Mouse (Mus musculus) heart, embryonic 10.5 days (tissue): ENCODE measurements around the gene Atp1b1. TPM values are rescaled to one million over a fixed set of nuclear protein-coding genes. Genes with fewer than 3 reads are reported as not detected.
A peak's percentile ranks its signal among the peaks of the same experiment; 100 is the strongest.

ENCODE experiments used
- DNase-seq: peaks from one replicate; pipeline ENCODE4 v3.0.0-alpha.2; 2017; ENCODE audit warnings: low spot score
- H3K27ac ChIP-seq: fragments of 300-500 bp; sonication (generic); 2 replicates; pipeline ENCODE4 v1.5.1; 2016; ENCODE audit warnings: mild to moderate bottlenecking
- H3K27me3 ChIP-seq: fragments of 300-500 bp; sonication (generic); 2 replicates; pipeline ENCODE4 v1.6.1; 2016; ENCODE audit warnings: mild to moderate bottlenecking; ENCODE audit not compliant: poor library complexity, insufficient read depth, severe bottlenecking
- H3K36me3 ChIP-seq: fragments of 300-500 bp; sonication (generic); 2 replicates; pipeline ENCODE4 v1.6.1; 2016; ENCODE audit warnings: mild to moderate bottlenecking, moderate library complexity
- H3K4me1 ChIP-seq: fragments of 300-500 bp; sonication (generic); 2 replicates; pipeline ENCODE4 v1.6.1; 2016; ENCODE audit warnings: mild to moderate bottlenecking
- H3K4me3 ChIP-seq: fragments of 300-500 bp; sonication (generic); 2 replicates; pipeline ENCODE4 v1.5.1; 2016; ENCODE audit warnings: mild to moderate bottlenecking, moderate library complexity
- H3K9me3 ChIP-seq: fragments of 300-500 bp; sonication (generic); 2 replicates; pipeline ENCODE4 v1.6.1; 2016; ENCODE audit warnings: mild to moderate bottlenecking, moderate library complexity
- WGBS: fragments of 180-500 bp; shearing (Covaris S2); methylation state at CpG from one replicate; pipeline ENCODE4 v1.1.7; 2016; 5-methylcytosine and 5-hydroxymethylcytosine counted together
- polyA plus RNA-seq: library from polyadenylated mRNA; unstranded; fragments of >200 nt; fragmentation: Nextera tagmentation; extraction: Ambion mirVana; gene quantifications from 2 replicates; pipeline ENCODE4 v1.2.1, GENCODE M21; 2016

Gene Atp1b1
- polyA plus RNA-seq, result 181 and 298 TPM in 2 replicates

- H3K4me3 ChIP-seq, result peak within 1 kb of the TSS; percentile 83
- no peaks in the 10 kb centered on the region for H3K9me3 ChIP-seq
- peak; percentile 91 for DNase-seq
- under 1% methylated on average over 35 of the region's 35 CpGs for WGBS
- H3K4me1 ChIP-seq, result peaks cover 53% of the 10 kb centered on the region
- peaks cover 40% of the 10 kb centered on the region for H3K27me3 ChIP-seq
- peaks cover 7% of the 10 kb centered on the region for H3K36me3 ChIP-seq
- peak within 1 kb of the TSS; percentile 94 for H3K27ac ChIP-seq
Observed at GRCm38 (mm10) chr1:164458245-164458613, at the start of gene Atp1b1. TSS of gene Atp1b1 (minus strand) at chr1:164458355.

GRCm38 (mm10) chr1:164505096-164505495 is 46.9 kb upstream of the Atp1b1 start:
- H3K4me3 ChIP-seq, result no peak overlapping the region
- H3K9me3 ChIP-seq, result no peaks in the 10 kb centered on the region
- H3K36me3 ChIP-seq, result no peaks in the 10 kb centered on the region
- WGBS, result 58% methylated on average over 3 of the region's 3 CpGs
- H3K4me1 ChIP-seq, result peaks cover 13% of the 10 kb centered on the region; the same call in 1 of the 2 replicates
- no peak overlapping the region for H3K27ac ChIP-seq
- H3K27me3 ChIP-seq, result no peaks in the 10 kb centered on the region
- DNase-seq, result no peak

GRCm38 (mm10) chr1:164503140-164503730 is 45.1 kb upstream of the Atp1b1 start:
- no peaks in the 10 kb centered on the region for H3K9me3 ChIP-seq
- DNase-seq, result no peak
- 51% methylated on average over 8 of the region's 8 CpGs for WGBS
- H3K4me3 ChIP-seq, result no peak overlapping the region
- peaks cover 13% of the 10 kb centered on the region; the same call in 1 of the 2 replicates for H3K4me1 ChIP-seq
- no peak overlapping the region for H3K27ac ChIP-seq
- no peaks in the 10 kb centered on the region for H3K36me3 ChIP-seq
- no peaks in the 10 kb centered on the region for H3K27me3 ChIP-seq

GRCm38 (mm10) chr1:164502231-164502630 is 44.1 kb upstream of the Atp1b1 start:
- Histone ChIP-seq H3K36me3 (no peaks in the 10 kb centered on the region), H3K9me3 (no peaks in the 10 kb centered on the region), H3K27me3 (no peaks in the 10 kb centered on the region), H3K27ac (0 out of 2 replicates have a peak overlapping the region, but pooled peaks have one; percentile 56), H3K4me1 (peaks cover 13% of the 10 kb centered on the region; the same call in 1 of the 2 replicates), H3K4me3 (no peak overlapping the region)
- DNase-seq, result no peak
- 44% methylated on average over 7 of the region's 7 CpGs for WGBS

- Histone ChIP-seq H3K36me3 (no peaks in the 10 kb centered on the region), H3K4me3 (no peak overlapping the region), H3K27ac (no peak overlapping the region), H3K9me3 (no peaks in the 10 kb centered on the region), H3K4me1 (peaks cover 12% of the 10 kb centered on the region; the same call in 1 of the 2 replicates), H3K27me3 (no peaks in the 10 kb centered on the region)
- 63% methylated on average over 8 of the region's 8 CpGs for WGBS
- DNase-seq, result no peak
Observed at GRCm38 (mm10) chr1:164494741-164495512, 36.8 kb upstream of the Atp1b1 start.

GRCm38 (mm10) chr1:164494215-164494614 is 36.1 kb upstream of the Atp1b1 start:
- H3K27ac ChIP-seq, result no peak overlapping the region
- WGBS, result 45% methylated on average over 4 of the region's 4 CpGs

GRCm38 (mm10) chr1:164493042-164493705 is 35.0 kb upstream of the Atp1b1 start:
- 76% methylated on average over 8 of the region's 8 CpGs for WGBS
- peaks cover 12% of the 10 kb centered on the region; the same call in 1 of the 2 replicates for H3K4me1 ChIP-seq
- DNase-seq, result no peak
- H3K27me3 ChIP-seq, result no peaks in the 10 kb centered on the region
- no peaks in the 10 kb centered on the region for H3K9me3 ChIP-seq
- H3K27ac ChIP-seq, result no peak overlapping the region
- H3K36me3 ChIP-seq, result no peaks in the 10 kb centered on the region
- no peak overlapping the region for H3K4me3 ChIP-seq

More at GRCm38 (mm10) chr1:164494215-164494614, 36.1 kb upstream of the Atp1b1 start:
- H3K4me3 ChIP-seq, result no peak overlapping the region
- no peak for DNase-seq
- peaks cover 12% of the 10 kb centered on the region; the same call in 1 of the 2 replicates for H3K4me1 ChIP-seq
- H3K9me3 ChIP-seq, result no peaks in the 10 kb centered on the region
- no peaks in the 10 kb centered on the region for H3K36me3 ChIP-seq
- no peaks in the 10 kb centered on the region for H3K27me3 ChIP-seq

- Histone ChIP-seq H3K4me1 (peaks cover 12% of the 10 kb centered on the region; the same call in 1 of the 2 replicates), H3K27ac (no peak overlapping the region), H3K9me3 (no peaks in the 10 kb centered on the region), H3K36me3 (no peaks in the 10 kb centered on the region), H3K4me3 (no peak overlapping the region), H3K27me3 (no peaks in the 10 kb centered on the region)
- WGBS, result 82% methylated on average over 3 of the region's 3 CpGs
- no peak for DNase-seq
Observed at GRCm38 (mm10) chr1:164492476-164492875, 34.3 kb upstream of the Atp1b1 start.

GRCm38 (mm10) chr1:164489961-164490594 is 31.9 kb upstream of the Atp1b1 start:
- Histone ChIP-seq H3K9me3 (no peaks in the 10 kb centered on the region), H3K27me3 (no peaks in the 10 kb centered on the region), H3K36me3 (no peaks in the 10 kb centered on the region), H3K27ac (no peak overlapping the region), H3K4me1 (peaks cover 12% of the 10 kb centered on the region; the same call in 1 of the 2 replicates), H3K4me3 (no peak overlapping the region)
- 86% methylated on average over 3 of the region's 3 CpGs for WGBS
- DNase-seq, result no peak

- H3K4me3 ChIP-seq, result no peak overlapping the region
- H3K27me3 ChIP-seq, result no peaks in the 10 kb centered on the region
- DNase-seq, result no peak
- 0 out of 2 replicates have a peak overlapping the region, but pooled peaks have one; percentile 56 for H3K27ac ChIP-seq
- no peaks in the 10 kb centered on the region for H3K36me3 ChIP-seq
- no peaks in the 10 kb centered on the region for H3K9me3 ChIP-seq
- peaks cover 3% of the 10 kb centered on the region; the same call in 1 of the 2 replicates for H3K4me1 ChIP-seq
Observed at GRCm38 (mm10) chr1:164483728-164484127, 25.6 kb upstream of the Atp1b1 start.

- Histone ChIP-seq H3K36me3 (no peaks in the 10 kb centered on the region), H3K9me3 (no peaks in the 10 kb centered on the region), H3K27ac (no peak overlapping the region), H3K27me3 (no peaks in the 10 kb centered on the region), H3K4me1 (peaks cover 3% of the 10 kb centered on the region; the same call in 1 of the 2 replicates), H3K4me3 (no peak overlapping the region)
- DNase-seq, result no peak
- WGBS, result 79% methylated on average over 3 of the region's 3 CpGs
Observed at GRCm38 (mm10) chr1:164482833-164483232, 24.7 kb upstream of the Atp1b1 start.

- Histone ChIP-seq H3K9me3 (no peaks in the 10 kb centered on the region), H3K27me3 (no peaks in the 10 kb centered on the region), H3K36me3 (no peaks in the 10 kb centered on the region), H3K4me1 (peaks cover 3% of the 10 kb centered on the region; the same call in 1 of the 2 replicates), H3K27ac (no peak overlapping the region), H3K4me3 (no peak overlapping the region)
- DNase-seq, result no peak
- 54% methylated on average over 9 of the region's 9 CpGs for WGBS
Observed at GRCm38 (mm10) chr1:164481645-164482354, 23.6 kb upstream of the Atp1b1 start.
